Mouse (Mus musculus) megakaryocyte, embryonic 14.5 days (primary cell): ENCODE measurements at regions not wholly inside any gene's neighbourhood (a gene's known extent, or its start where the extent isn't known, plus 50 kb on each side); places are given as distances from the start of the nearest gene placed in this dataset.

Source experiments
- FLI1 ChIP-seq: IDR thresholded peaks from 2 replicates; pipeline ENCODE4 v1.6.1; 2012; ENCODE audit warnings: low read length, inconsistent platforms, mixed read lengths
- GATA1 ChIP-seq: IDR thresholded peaks from 3 replicates; pipeline ENCODE4 v1.6.1; 2012; ENCODE audit warnings: mixed read lengths, low read length, inconsistent platforms, borderline replicate concordance

DNA sequence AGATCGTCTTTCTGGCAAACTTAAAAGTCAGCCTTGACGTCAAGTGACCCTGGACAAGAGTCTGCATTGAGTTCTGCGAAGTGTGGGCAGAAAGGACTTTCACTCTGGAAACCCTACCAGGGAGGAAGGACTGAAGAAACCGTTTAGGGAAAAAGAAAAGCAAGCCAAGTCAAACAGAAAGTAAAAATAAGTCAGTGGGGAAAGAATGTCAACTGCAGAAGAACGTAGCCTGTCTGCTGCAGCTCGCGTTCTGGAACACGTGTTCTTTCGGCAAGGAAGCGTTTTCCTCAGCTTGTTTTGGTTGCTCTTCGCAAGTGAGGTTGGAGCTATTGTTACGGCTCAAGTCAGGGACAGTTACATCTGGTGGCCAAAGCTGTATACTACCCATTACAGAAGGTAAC lies 147.1 kb upstream of the Klf6 start:
- no peak for TF ChIP-seq GATA1
- TF ChIP-seq FLI1, result no peak
